Mouse (Mus musculus) large intestine, adult 2 months (tissue): ENCODE data around the gene Nat10. TPM values are rescaled to one million over a fixed set of nuclear protein-coding genes. Genes with fewer than 3 reads are reported as not detected.

Experiments used
- DNase-seq: peaks from one replicate; pipeline ENCODE4 v3.0.0-alpha.2; 2012; ENCODE audit warnings: low read depth, low spot score
- WGBS: fragments of 180-500 bp; shearing (Covaris S2); methylation state at CpG from one replicate; pipeline ENCODE4 v1.1.7; 2018; 5-methylcytosine and 5-hydroxymethylcytosine counted together
- polyA plus RNA-seq: library from polyadenylated mRNA; depleted of rRNA; stranded (reverse); fragments of >200 nt; gene quantifications from 2 replicates; pipeline ENCODE4 v1.2.3, GENCODE M21; 2012; rRNA removed

Gene Nat10
- polyA plus RNA-seq, 1 experiment, result 19.6 TPM

DNA sequence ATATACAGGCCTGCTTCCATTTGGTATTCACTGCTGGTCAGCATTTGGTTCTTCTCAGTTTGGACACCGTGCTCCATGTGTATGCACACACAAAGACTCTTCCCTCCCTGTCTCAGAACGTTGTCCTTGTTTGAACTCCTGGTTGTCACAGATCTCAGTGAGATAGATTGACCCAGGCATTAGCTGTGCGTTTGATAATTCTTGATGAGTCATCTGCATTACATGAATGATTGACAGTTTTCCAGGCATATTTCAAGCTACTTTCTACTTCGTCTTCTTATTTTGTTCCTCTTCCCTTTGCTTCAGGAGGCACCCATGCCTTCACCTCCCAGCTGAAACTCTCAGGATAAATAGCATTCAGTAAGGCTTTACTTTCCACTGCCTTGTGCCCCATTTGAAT lies 87.5 kb downstream of the Nat10 start:
- 43% methylated on average over 4 of the region's 4 CpGs for WGBS
- no peak for DNase-seq

DNA sequence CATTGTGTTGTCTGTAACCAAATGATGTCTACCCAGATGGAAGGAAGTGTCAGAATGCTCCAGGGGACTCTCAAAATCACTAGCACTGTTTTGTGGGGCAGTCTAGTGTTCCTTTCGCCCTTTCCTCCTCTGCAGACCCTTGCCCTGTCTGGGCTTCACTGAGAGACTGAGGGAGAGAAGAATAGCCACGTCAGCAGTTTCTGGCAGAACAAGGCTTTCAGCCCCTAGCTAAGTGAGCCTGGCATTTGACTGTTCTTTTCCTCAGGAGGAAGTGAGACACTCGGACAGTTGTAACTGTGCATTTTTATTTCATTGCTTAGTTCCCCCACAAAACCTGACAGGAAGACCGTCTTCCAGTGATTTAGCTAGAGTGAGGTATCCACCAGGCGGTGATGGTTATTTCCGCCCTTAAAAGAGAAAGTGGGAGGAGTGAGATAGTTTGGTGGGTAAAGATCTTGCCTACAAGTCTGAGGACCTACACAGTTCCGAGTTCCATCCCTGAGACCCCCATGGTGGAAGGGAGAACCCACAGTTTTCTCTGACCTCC lies 88.4 kb downstream of the Nat10 start:
- WGBS, result 79% methylated on average over 7 of the region's 7 CpGs
- no peak for DNase-seq

Other genes with a start within 250 kb of the Nat10 start
- gene Abtb2, start 195.0 kb downstream of the Nat10 start, polyA plus RNA-seq, result 2.2 and 2.4 TPM in 2 replicates
- 73.7 and 131 TPM in 2 replicates for gene Caprin1, start 36.4 kb upstream of the Nat10 start, polyA plus RNA-seq
- gene Lmo2, start 196.7 kb upstream of the Nat10 start, polyA plus RNA-seq, result 7.5 and 7.7 TPM in 2 replicates